Mouse (Mus musculus): Measurements from ENCODE around the gene Swt1. TPM values are rescaled to one million over a fixed set of nuclear protein-coding genes. Genes with fewer than 3 reads are reported as not detected.
"Not testable (repeated sequence)": the region's sequence is repeated elsewhere in the genome, so short reads cannot be mapped to it uniquely, and the experiment has no call there.

Swt1 gene
- 28.5 and 32.9 TPM in 2 replicates for polyA plus RNA-seq (2016; fragmentation: Nextera tagmentation; extraction: Ambion mirVana)

GRCm38 (mm10) chr1:151428263-151429221 is at the start of gene Swt1, which contains the start of gene Trmt1l:
TSS of gene Swt1 (minus strand) at chr1:151428455.
TSS of gene Trmt1l (plus strand) at chr1:151428542.
- under 1% methylated on average over 74 of the region's 74 CpGs for WGBS
- Histone ChIP-seq H3K4me2 (replicated peaks) (peak within 1 kb of the TSS; percentile 55), H3K4me3 (peak within 1 kb of the TSS; percentile 78), H3K27me3 (no peaks in the 10 kb centered on the region), H3K27ac (replicated peaks) (peak within 1 kb of the TSS; percentile 97), H3K9me3 (no peaks in the 10 kb centered on the region), H3K4me1 (peaks cover 15% of the 10 kb centered on the region), H3K9ac (replicated peaks) (peak within 1 kb of the TSS; percentile 92), H3K36me3 (0 out of 2 replicates have a peak, but pooled peaks cover 3% of the 10 kb centered on the region)
- peak; percentile 99 for ATAC-seq (ENCODE audit: low FRiP score, low read depth)

DNA sequence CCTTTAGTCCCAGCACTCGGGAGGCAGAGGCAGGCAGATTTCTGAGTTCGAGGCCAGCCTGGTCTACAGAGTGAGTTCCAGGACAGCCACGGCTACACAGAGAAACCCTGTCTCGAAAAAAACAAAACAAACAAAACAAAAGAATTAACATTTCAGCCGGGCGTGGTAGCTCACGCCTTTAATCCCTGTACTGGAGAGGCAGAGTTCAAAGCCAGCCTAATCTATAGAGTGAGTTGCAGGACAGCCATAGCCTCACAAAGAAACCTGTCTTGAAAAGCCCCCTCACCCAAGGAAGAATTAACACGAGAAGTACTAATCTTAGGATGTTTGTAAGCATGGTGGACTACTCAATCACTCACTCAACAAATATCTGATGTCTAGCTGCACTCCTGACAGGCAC is 44.1 kb upstream of the Swt1 start:
- H3K9me3 ChIP-seq; H3K4me3 ChIP-seq; H3K4me1 ChIP-seq; H3K9ac ChIP-seq (replicated peaks); ATAC-seq (ENCODE audit: low FRiP score, low read depth); H3K27ac ChIP-seq (replicated peaks); H3K4me2 ChIP-seq (replicated peaks); H3K27me3 ChIP-seq: not testable (repeated sequence)
- WGBS, result 78% methylated on average over 8 of the region's 8 CpGs
- peaks cover 66% of the 10 kb centered on the region for H3K36me3 ChIP-seq

- no peak overlapping the region for H3K9ac ChIP-seq (replicated peaks)
- no peak for ATAC-seq (ENCODE audit: low FRiP score, low read depth)
- H3K4me1 ChIP-seq, result no peaks in the 10 kb centered on the region
- no peaks in the 10 kb centered on the region for H3K9me3 ChIP-seq
- 43% methylated on average over 7 of the region's 7 CpGs for WGBS
- no peaks in the 10 kb centered on the region for H3K27me3 ChIP-seq
- no peak overlapping the region for H3K4me2 ChIP-seq (replicated peaks)
- peaks cover 61% of the 10 kb centered on the region for H3K36me3 ChIP-seq
- H3K27ac ChIP-seq (replicated peaks), result no peak overlapping the region
- no peak overlapping the region for H3K4me3 ChIP-seq
Measured at GRCm38 (mm10) chr1:151471429-151471828, 43.2 kb upstream of the Swt1 start.

DNA sequence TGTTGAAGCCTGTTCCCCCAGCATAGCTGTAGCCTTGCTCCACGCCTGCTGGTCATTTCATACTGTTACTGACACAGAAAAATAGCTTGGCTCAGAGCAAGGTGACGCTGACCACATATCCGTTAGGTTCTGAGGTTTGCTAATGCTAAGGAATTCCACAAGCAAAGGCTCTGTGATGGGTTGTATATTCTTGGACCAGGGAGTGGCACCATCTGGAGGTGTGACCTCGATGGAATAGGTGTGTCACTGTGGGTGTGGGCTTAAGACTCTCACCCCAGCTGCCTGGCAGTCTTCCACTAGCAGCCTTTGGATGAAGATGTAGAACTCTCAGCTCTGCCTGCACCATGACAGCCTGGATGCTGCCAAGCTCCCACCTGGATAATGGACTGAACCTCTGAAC is 38.3 kb upstream of the Swt1 start:
- Histone ChIP-seq H3K4me1 (no peaks in the 10 kb centered on the region), H3K27ac (replicated peaks) (no peak overlapping the region), H3K4me2 (replicated peaks) (no peak overlapping the region), H3K27me3 (no peaks in the 10 kb centered on the region), H3K4me3 (no peak overlapping the region), H3K9ac (replicated peaks) (no peak overlapping the region), H3K9me3 (no peaks in the 10 kb centered on the region), H3K36me3 (peaks cover 19% of the 10 kb centered on the region)
- 92% methylated on average over 4 of the region's 4 CpGs for WGBS
- ATAC-seq (ENCODE audit: low FRiP score, low read depth), result no peak

DNA sequence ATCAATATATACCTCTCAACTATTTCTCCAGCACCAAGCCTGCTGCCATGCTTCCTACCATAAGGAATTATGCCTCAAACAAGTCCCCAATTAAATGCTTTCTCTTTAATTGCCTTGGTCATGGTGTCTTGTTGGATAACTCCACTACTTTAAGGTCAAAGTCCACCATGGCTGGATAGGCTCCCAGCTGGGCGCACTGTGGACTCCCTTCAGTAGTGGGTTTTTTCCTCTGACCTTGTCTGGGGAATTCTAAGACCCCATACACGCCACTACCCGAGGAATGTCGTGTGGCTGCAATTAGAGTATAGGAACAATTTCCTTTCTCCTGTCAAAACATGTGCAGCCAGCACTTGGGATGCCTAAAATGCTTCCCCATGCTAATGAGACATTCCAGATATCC is 36.7 kb upstream of the Swt1 start:
- H3K9me3 ChIP-seq, result no peaks in the 10 kb centered on the region
- 74% methylated on average over 4 of the region's 4 CpGs for WGBS
- H3K27ac ChIP-seq (replicated peaks), result no peak overlapping the region
- H3K27me3 ChIP-seq, result no peaks in the 10 kb centered on the region
- H3K4me3 ChIP-seq, result no peak overlapping the region
- H3K4me2 ChIP-seq (replicated peaks), result no peak overlapping the region
- no peaks in the 10 kb centered on the region for H3K4me1 ChIP-seq
- no peak for ATAC-seq (ENCODE audit: low FRiP score, low read depth)
- H3K36me3 ChIP-seq, result peaks cover 20% of the 10 kb centered on the region
- H3K9ac ChIP-seq (replicated peaks), result no peak overlapping the region

DNA sequence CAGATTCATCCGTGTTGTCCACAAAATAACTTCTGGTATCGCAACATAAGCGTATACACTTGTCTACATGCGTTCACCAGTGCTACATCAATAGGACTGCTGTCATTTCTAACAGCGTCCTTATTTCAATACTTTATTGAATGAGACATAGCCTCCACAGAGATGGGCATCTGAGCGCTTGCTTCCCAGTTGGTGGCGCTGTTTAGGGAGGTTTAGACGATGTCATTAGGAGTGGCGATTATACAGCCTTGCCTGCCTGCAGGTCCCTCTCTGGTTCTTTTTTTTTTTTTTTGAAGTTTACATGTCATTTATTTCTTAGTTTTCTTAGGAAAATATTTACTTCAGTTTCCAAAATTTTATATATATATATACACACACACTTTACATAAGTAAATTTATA is 33.0 kb upstream of the Swt1 start:
- H3K4me3 ChIP-seq, result no peak overlapping the region
- 76% methylated on average over 9 of the region's 9 CpGs for WGBS
- H3K4me2 ChIP-seq (replicated peaks), result no peak overlapping the region
- peak; percentile 56; the same call in 1 of the 2 replicates for ATAC-seq (ENCODE audit: low FRiP score, low read depth)
- no peaks in the 10 kb centered on the region for H3K9me3 ChIP-seq
- H3K4me1 ChIP-seq, result no peaks in the 10 kb centered on the region
- H3K9ac ChIP-seq (replicated peaks), result no peak overlapping the region
- peaks cover 34% of the 10 kb centered on the region for H3K36me3 ChIP-seq
- no peaks in the 10 kb centered on the region for H3K27me3 ChIP-seq
- H3K27ac ChIP-seq (replicated peaks), result no peak overlapping the region

DNA sequence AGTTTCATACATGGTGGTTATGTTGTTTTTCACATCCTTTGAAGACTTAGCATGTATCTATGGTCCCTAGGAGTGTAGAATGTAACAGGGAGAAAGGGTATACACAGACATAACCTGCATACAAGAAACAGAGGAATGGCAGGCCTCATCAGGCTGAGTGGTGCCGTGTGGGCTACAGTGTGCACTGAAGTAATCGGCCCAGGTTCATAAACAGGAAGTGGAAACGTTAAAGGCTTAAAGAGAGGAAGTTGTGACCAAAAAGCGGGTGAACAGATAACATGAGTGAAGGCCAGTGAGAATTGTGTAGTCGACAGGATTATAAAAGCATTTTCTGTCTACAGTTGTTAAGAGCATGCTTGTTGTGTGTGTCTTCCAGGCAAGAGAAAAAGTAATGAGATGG is 28.8 kb upstream of the Swt1 start:
- no peak overlapping the region for H3K9ac ChIP-seq (replicated peaks)
- H3K27ac ChIP-seq (replicated peaks), result no peak overlapping the region
- H3K9me3 ChIP-seq, result no peaks in the 10 kb centered on the region
- H3K27me3 ChIP-seq, result no peaks in the 10 kb centered on the region
- no peak overlapping the region for H3K4me2 ChIP-seq (replicated peaks)
- WGBS, result 91% methylated on average over 5 of the region's 5 CpGs
- H3K4me1 ChIP-seq, result no peaks in the 10 kb centered on the region
- ATAC-seq (ENCODE audit: low FRiP score, low read depth), result no peak
- peaks cover 63% of the 10 kb centered on the region for H3K36me3 ChIP-seq
- H3K4me3 ChIP-seq, result no peak overlapping the region

DNA sequence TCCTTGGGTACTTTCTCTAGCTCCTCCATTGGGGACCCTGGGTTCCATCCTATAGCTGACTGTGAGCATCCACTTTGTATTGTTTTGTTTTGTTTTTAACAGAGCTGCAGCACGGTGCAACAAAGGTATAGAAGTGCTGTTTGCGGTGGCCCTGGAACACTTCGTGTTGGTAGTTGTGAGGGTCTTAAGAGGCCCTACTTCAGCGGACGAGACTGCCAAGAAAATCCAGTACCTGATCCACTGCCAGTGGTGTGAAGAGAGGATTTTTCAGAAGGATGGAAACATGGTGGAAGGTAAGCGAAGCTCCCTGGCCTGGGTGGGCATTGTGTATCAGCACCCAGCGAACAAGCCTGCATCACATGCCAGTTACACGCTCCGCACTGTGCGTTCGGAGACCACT is 23.7 kb upstream of the Swt1 start:
- Histone ChIP-seq H3K36me3 (peaks cover 78% of the 10 kb centered on the region), H3K27me3 (no peaks in the 10 kb centered on the region), H3K4me2 (replicated peaks) (no peak overlapping the region), H3K9me3 (no peaks in the 10 kb centered on the region), H3K9ac (replicated peaks) (no peak overlapping the region), H3K27ac (replicated peaks) (no peak overlapping the region), H3K4me1 (no peaks in the 10 kb centered on the region), H3K4me3 (no peak overlapping the region)
- WGBS, result 97% methylated on average over 11 of the region's 11 CpGs
- ATAC-seq (ENCODE audit: low FRiP score, low read depth), result no peak

GRCm38 (mm10) chr1:151450851-151451250 is 22.6 kb upstream of the Swt1 start:
- 96% methylated on average over 1 of the region's 2 CpGs for WGBS
- Histone ChIP-seq H3K36me3 (peaks cover 80% of the 10 kb centered on the region), H3K27ac (replicated peaks) (no peak overlapping the region)

GRCm38 (mm10) chr1:151449866-151450265 is 21.6 kb upstream of the Swt1 start:
- Histone ChIP-seq H3K9ac (replicated peaks) (no peak overlapping the region), H3K9me3 (no peaks in the 10 kb centered on the region), H3K27me3 (no peaks in the 10 kb centered on the region), H3K4me3 (no peak overlapping the region), H3K36me3 (peaks cover 85% of the 10 kb centered on the region), H3K4me1 (no peaks in the 10 kb centered on the region), H3K27ac (replicated peaks) (no peak overlapping the region), H3K4me2 (replicated peaks) (no peak overlapping the region)
- 94% methylated on average over 10 of the region's 10 CpGs for WGBS
- ATAC-seq (ENCODE audit: low FRiP score, low read depth), result no peak

More at GRCm38 (mm10) chr1:151450851-151451250, 22.6 kb upstream of the Swt1 start:
- H3K4me3 ChIP-seq, result no peak overlapping the region
- no peaks in the 10 kb centered on the region for H3K9me3 ChIP-seq
- no peak for ATAC-seq (ENCODE audit: low FRiP score, low read depth)
- H3K27me3 ChIP-seq, result no peaks in the 10 kb centered on the region
- no peaks in the 10 kb centered on the region for H3K4me1 ChIP-seq
- H3K4me2 ChIP-seq (replicated peaks), result no peak overlapping the region
- no peak overlapping the region for H3K9ac ChIP-seq (replicated peaks)

GRCm38 (mm10) chr1:151435431-151435830 is 7.2 kb upstream of the Swt1 start:
- no peak overlapping the region for H3K4me3 ChIP-seq
- H3K27me3 ChIP-seq, result no peaks in the 10 kb centered on the region
- no peak overlapping the region for H3K9ac ChIP-seq (replicated peaks)
- no peaks in the 10 kb centered on the region for H3K4me1 ChIP-seq
- H3K9me3 ChIP-seq, result no peaks in the 10 kb centered on the region
- WGBS, result 94% methylated on average over 6 of the region's 6 CpGs
- peaks cover 53% of the 10 kb centered on the region for H3K36me3 ChIP-seq
- no peak overlapping the region for H3K27ac ChIP-seq (replicated peaks)
- H3K4me2 ChIP-seq (replicated peaks), result no peak overlapping the region
- ATAC-seq (ENCODE audit: low FRiP score, low read depth), result no peak

DNA sequence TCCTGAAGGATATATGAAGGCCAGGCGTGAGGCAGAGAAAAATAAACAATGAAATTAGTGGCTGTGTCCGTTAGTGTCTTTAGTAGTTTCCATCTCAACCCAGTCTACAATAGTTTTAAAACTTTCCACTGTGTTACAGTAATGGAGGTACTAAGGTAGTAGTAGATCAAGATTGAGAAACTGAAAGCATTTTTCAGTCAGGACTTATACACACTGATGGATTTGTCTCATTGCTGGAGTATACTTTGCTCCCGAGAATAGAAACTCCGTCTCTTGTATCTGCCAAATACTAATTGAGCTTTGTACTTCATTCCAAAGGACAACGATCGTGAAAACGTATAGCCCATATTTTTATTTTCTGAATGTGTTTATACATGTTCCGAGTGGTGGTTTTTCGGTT is 1.1 kb upstream of the Swt1 start:
- no peaks in the 10 kb centered on the region for H3K27me3 ChIP-seq
- WGBS, result 48% methylated on average over 9 of the region's 9 CpGs
- H3K27ac ChIP-seq (replicated peaks), result peak overlapping the region; percentile 97
- H3K4me2 ChIP-seq (replicated peaks), result peak overlapping the region; percentile 55
- peaks cover 9% of the 10 kb centered on the region for H3K36me3 ChIP-seq
- peak overlapping the region; percentile 78 for H3K4me3 ChIP-seq
- no peaks in the 10 kb centered on the region for H3K9me3 ChIP-seq
- H3K9ac ChIP-seq (replicated peaks), result peak overlapping the region; percentile 92
- no peak for ATAC-seq (ENCODE audit: low FRiP score, low read depth)
- peaks cover 15% of the 10 kb centered on the region for H3K4me1 ChIP-seq

All from midbrain, embryonic 12.5 days (tissue).